Mouse (Mus musculus): Measurements from ENCODE around the gene Mettl21e. TPM values are rescaled to one million over a fixed set of nuclear protein-coding genes. Genes with fewer than 3 reads are reported as not detected.
"Not testable (repeated sequence)": the region's sequence is repeated elsewhere in the genome, so short reads cannot be mapped to it uniquely, and the experiment has no call there.

The Mettl21e gene
- under 1 TPM in 1 of 2 experiments, not detected in 1; 0.11 TPM for total RNA-seq (2021)
- long read RNA-seq, experiment 1, result 0 reads
- long read RNA-seq, experiment 2, result 0 reads

- DNase-seq (ENCODE audit: low spot score in 2 of 2), result peak in 1 of 2 experiments; percentile 49
Measured at GRCm38 (mm10) chr1:44218876-44219275, at the start of gene Mettl21e. Gene Mettl21e (minus strand): TSS chr1:44218961.

GRCm38 (mm10) chr1:44240440-44240839 lies 21.7 kb upstream of the Mettl21e start:
- intact Hi-C loops (cut with DNase I); DNase-seq (ENCODE audit: low spot score in 2 of 2): not testable (repeated sequence)

More at GRCm38 (mm10) chr1:44218876-44219275, at the start of gene Mettl21e:
- intact Hi-C loops (cut with DNase I), result no loop called here

GRCm38 (mm10) chr1:44239969-44240368 lies 21.2 kb upstream of the Mettl21e start:
- intact Hi-C loops (cut with DNase I), result loop anchor here (10.0 kb wide), 1 partner anchor 1075 kb away; the partner anchor contains the start of gene Col3a1
- no peak for DNase-seq (ENCODE audit: low spot score in 2 of 2)

GRCm38 (mm10) chr1:44237305-44237704 lies 18.5 kb upstream of the Mettl21e start:
- intact Hi-C loops (cut with DNase I), result loop anchor here (10.0 kb wide), 1 partner anchor 1077 kb away; the partner anchor contains the start of gene Col3a1
- DNase-seq (ENCODE audit: low spot score in 2 of 2), result no peak

- DNase-seq (ENCODE audit: low spot score in 2 of 2), result no peak
- intact Hi-C loops (cut with DNase I), result loop anchor here (10.0 kb wide), 1 partner anchor 1079 kb away; the partner anchor contains the start of gene Col3a1
Measured at GRCm38 (mm10) chr1:44235311-44235710, 16.6 kb upstream of the Mettl21e start.

GRCm38 (mm10) chr1:44234531-44234930 lies 15.8 kb upstream of the Mettl21e start:
- intact Hi-C loops (cut with DNase I), result loop anchor here (10.0 kb wide), 1 partner anchor 1080 kb away; the partner anchor contains the start of gene Col3a1
- not testable (repeated sequence) for DNase-seq (ENCODE audit: low spot score in 2 of 2)

- peak; percentile 73 to 79 for DNase-seq (ENCODE audit: low spot score in 2 of 2)
- intact Hi-C loops (cut with DNase I), result loop anchor here (1.0 to 2.0 kb wide), 2 partner anchors 512 to 1538 kb away; no protein-coding TSS in a partner anchor
Measured at GRCm38 (mm10) chr1:44229044-44229443, 10.3 kb upstream of the Mettl21e start.

GRCm38 (mm10) chr1:44217118-44217517 lies 1.6 kb downstream of the Mettl21e start:
- no peak for DNase-seq (ENCODE audit: low spot score in 2 of 2)
- intact Hi-C loops (cut with DNase I), result no loop called here

GRCm38 (mm10) chr1:44216352-44217116 lies 2.2 kb downstream of the Mettl21e start:
- intact Hi-C loops (cut with DNase I), result no loop called here
- no peak for DNase-seq (ENCODE audit: low spot score in 2 of 2)

GRCm38 (mm10) chr1:44214443-44214842 lies 4.3 kb downstream of the Mettl21e start:
- intact Hi-C loops (cut with DNase I), result no loop called here

GRCm38 (mm10) chr1:44202876-44203275 lies 15.9 kb downstream of the Mettl21e start:
- DNase-seq (ENCODE audit: low spot score in 2 of 2), result no peak
- intact Hi-C loops (cut with DNase I), result no loop called here

More at GRCm38 (mm10) chr1:44214443-44214842, 4.3 kb downstream of the Mettl21e start:
- no peak for DNase-seq (ENCODE audit: low spot score in 2 of 2)

GRCm38 (mm10) chr1:44198273-44199171 lies 20.2 kb downstream of the Mettl21e start:
- intact Hi-C loops (cut with DNase I), result no loop called here
- DNase-seq (ENCODE audit: low spot score in 2 of 2), result peak; percentile 66 to 91

- intact Hi-C loops (cut with DNase I), result no loop called here
- DNase-seq (ENCODE audit: low spot score in 2 of 2), result peak; percentile 27 to 43
Measured at GRCm38 (mm10) chr1:44186396-44186795, 32.4 kb downstream of the Mettl21e start.

- intact Hi-C loops (cut with DNase I), result no loop called here
- no peak for DNase-seq (ENCODE audit: low spot score in 2 of 2)
Measured at GRCm38 (mm10) chr1:44178086-44178485, 40.7 kb downstream of the Mettl21e start.

GRCm38 (mm10) chr1:44173903-44174302 lies 44.9 kb downstream of the Mettl21e start:
- no peak for DNase-seq (ENCODE audit: low spot score in 2 of 2)
- intact Hi-C loops (cut with DNase I), result no loop called here

- no peak for DNase-seq (ENCODE audit: low spot score in 2 of 2)
- intact Hi-C loops (cut with DNase I), result no loop called here
Measured at GRCm38 (mm10) chr1:44172656-44173055, 46.1 kb downstream of the Mettl21e start.

- intact Hi-C loops (cut with DNase I), result no loop called here
Measured at GRCm38 (mm10) chr1:44167859-44168383, 50.8 kb downstream of the Mettl21e start.

GRCm38 (mm10) chr1:44162389-44162788 lies 56.4 kb downstream of the Mettl21e start:
- no peak for DNase-seq (ENCODE audit: low spot score in 2 of 2)
- intact Hi-C loops (cut with DNase I), result no loop called here

More at GRCm38 (mm10) chr1:44167859-44168383, 50.8 kb downstream of the Mettl21e start:
- no peak for DNase-seq (ENCODE audit: low spot score in 2 of 2)

- intact Hi-C loops (cut with DNase I), result no loop called here
- no peak for DNase-seq (ENCODE audit: low spot score in 2 of 2)
Measured at GRCm38 (mm10) chr1:44161818-44162217, 56.9 kb downstream of the Mettl21e start.

All from left cerebral cortex, postnatal 14 days (tissue).